Mouse (Mus musculus) stomach, embryonic 15.5 days (tissue): ENCODE data around the gene Gm49373. TPM values are rescaled to one million over a fixed set of nuclear protein-coding genes. Genes with fewer than 3 reads are reported as not detected.

ENCODE experiments used
- microRNA counts: library from miRNA; unstranded; fragments of <30 nt; microRNA quantifications from one replicate; lab custom pipeline; 2016
- microRNA-seq: library from miRNA; unstranded; fragments of <30 nt; microRNA quantifications from one replicate; pipeline ENCODE4, GENCODE M21; 2016
- polyA plus RNA-seq: library from polyadenylated mRNA; unstranded; fragments of >200 nt; fragmentation: Nextera tagmentation; extraction: Ambion mirVana; gene quantifications from 2 replicates; pipeline ENCODE4 v1.2.1, GENCODE M21; 2015

Gene Gm49373
- polyA plus RNA-seq, 1 experiment from 2014 or later: 0.82 TPM

MicroRNAs encoded within 50 kb of the gene (microRNA counts, 519-probe panel; counts per million panel counts)
- microRNA mmu-miR-1900 (lab: Ali Mortazavi, UCI): 2,583 counts per million, percentile 61 among the panel's probes with 10 or more counts

Small RNA genes within 50 kb of the gene (microRNA-seq; reads per million reads assigned to microRNA genes)
- gene Mir1900 (not detected), gene Mir7082 (not detected)

Other genes with a start within 250 kb of the Gm49373 start
- gene A230050P20Rik, start 204.5 kb downstream of the Gm49373 start, polyA plus RNA-seq: 20.7 and 21.2 TPM in 2 replicates
- 7.5 and 8.1 TPM in 2 replicates for gene Angptl6, start 193.4 kb downstream of the Gm49373 start, polyA plus RNA-seq
- gene Ppan, start 184.9 kb downstream of the Gm49373 start, polyA plus RNA-seq: 80.9 and 81.3 TPM in 2 replicates
- gene Eif3g, start 174.5 kb downstream of the Gm49373 start, polyA plus RNA-seq: 283 and 327 TPM in 2 replicates
- gene Dnmt1, start 113.2 kb downstream of the Gm49373 start, polyA plus RNA-seq: 74.7 and 76.0 TPM in 2 replicates
- 39.4 and 40.1 TPM in 2 replicates for gene S1pr2, start 96.3 kb downstream of the Gm49373 start, polyA plus RNA-seq
- gene Mrpl4, start 70.4 kb downstream of the Gm49373 start, polyA plus RNA-seq: 129 and 133 TPM in 2 replicates
- gene Icam1, start 57.1 kb downstream of the Gm49373 start, polyA plus RNA-seq: 10.9 and 11.3 TPM in 2 replicates
- 6.6 and 16.2 TPM in 2 replicates for gene Icam4, start 43.7 kb downstream of the Gm49373 start, polyA plus RNA-seq
- 0.05 and 0.21 TPM in 2 replicates for gene Icam5, start 41.0 kb downstream of the Gm49373 start, polyA plus RNA-seq
- 0.73 TPM in 1 of 2 replicates, not detected in the other for gene Zglp1, start 6.0 kb downstream of the Gm49373 start, polyA plus RNA-seq
- 57.6 and 58.0 TPM in 2 replicates for gene Fdx1l, start 518 bp upstream of the Gm49373 start, polyA plus RNA-seq
- 1.6 and 1.7 TPM in 2 replicates for gene Gm38431, start 18.9 kb upstream of the Gm49373 start, polyA plus RNA-seq
- 48.3 and 60.9 TPM in 2 replicates for gene Raver1, start 18.9 kb upstream of the Gm49373 start, polyA plus RNA-seq
- gene Tyk2, start 58.1 kb upstream of the Gm49373 start, polyA plus RNA-seq: 13.6 and 15.8 TPM in 2 replicates
- gene Cdc37, start 76.9 kb upstream of the Gm49373 start, polyA plus RNA-seq: 284 and 293 TPM in 2 replicates
- gene Pde4a, start 92.6 kb upstream of the Gm49373 start, polyA plus RNA-seq: 5.9 and 6.2 TPM in 2 replicates
- gene Keap1, start 166.3 kb upstream of the Gm49373 start, polyA plus RNA-seq: 61.1 and 61.6 TPM in 2 replicates
- gene S1pr5, start 175.3 kb upstream of the Gm49373 start, polyA plus RNA-seq: 0.93 and 1.6 TPM in 2 replicates
- 49.9 and 51.3 TPM in 2 replicates for gene Atg4d, start 192.2 kb upstream of the Gm49373 start, polyA plus RNA-seq
- gene Kri1, start 214.9 kb upstream of the Gm49373 start, polyA plus RNA-seq: 14.4 and 14.5 TPM in 2 replicates
- gene Cdkn2d, start 218.3 kb upstream of the Gm49373 start, polyA plus RNA-seq: 44.4 and 50.0 TPM in 2 replicates
- 67.7 and 74.2 TPM in 2 replicates for gene Ap1m2, start 239.2 kb upstream of the Gm49373 start, polyA plus RNA-seq
- gene Slc44a2, start 247.6 kb upstream of the Gm49373 start, polyA plus RNA-seq: 89.1 and 95.7 TPM in 2 replicates